Mouse (Mus musculus) cerebellum, adult 2 months (tissue): ENCODE results near the gene Dpy19l1.

Source experiments
- CTCF ChIP-seq: fragments of 200-500 bp; IDR thresholded peaks from 2 replicates; pipeline ENCODE4 v1.5.1; 2011; ENCODE audit warnings: low read depth, mild to moderate bottlenecking, control low read depth, low read length, moderate library complexity, borderline replicate concordance; ENCODE audit not compliant: insufficient read depth
- POLR2A ChIP-seq: fragments of 200-500 bp; IDR thresholded peaks from 2 replicates; pipeline ENCODE4 v1.6.1; 2011; ENCODE audit warnings: low read length, control low read depth, borderline replicate concordance; ENCODE audit not compliant: insufficient read depth

- no peak for TF ChIP-seq POLR2A
- no peak for TF ChIP-seq CTCF
Observed at GRCm38 (mm10) chr9:24411483-24411882, 91.5 kb downstream of the Dpy19l1 start.
